Mouse (Mus musculus) CH12.LX (cell line): ENCODE results near the gene Tacc2. TPM values are rescaled to one million over a fixed set of nuclear protein-coding genes. Genes with fewer than 3 reads are reported as not detected.
"Not testable (repeated sequence)": the region's sequence is repeated elsewhere in the genome, so short reads cannot be mapped to it uniquely, and the experiment has no call there.

Source experiments
- DNase-seq: peaks from one replicate; pipeline ENCODE4 v3.0.0-alpha.2; 2013; ENCODE audit errors: extremely low read depth
- H3K27ac ChIP-seq: 2 replicates; pipeline ENCODE4 v1.5.1; 2012; ENCODE audit warnings: low read depth, mild to moderate bottlenecking, control low read depth, moderate library complexity; ENCODE audit not compliant: insufficient read depth
- H3K27me3 ChIP-seq: replicated peaks from 2 replicates; pipeline ENCODE3; 2012; ENCODE audit warnings: inconsistent platforms
- H3K36me3 ChIP-seq, 2 experiments: replicated peaks in 1 of 2; 2 replicates each; pipeline versions ENCODE3 to v1.6.1; 2012; ENCODE audit warnings: inconsistent platforms in 1 of 2, low read length in 1 of 2, mild to moderate bottlenecking in 1 of 2, mixed read lengths in 1 of 2, moderate library complexity in 1 of 2; ENCODE audit not compliant: control insufficient read depth in 1 of 2, insufficient read depth in 1 of 2
- H3K4me1 ChIP-seq, 2 experiments: 2 replicates each; pipeline ENCODE4 v1.6.1; 2012; ENCODE audit warnings: inconsistent platforms in 1 of 2, moderate library complexity in 1 of 2; ENCODE audit not compliant: insufficient read depth in 2 of 2, control insufficient read depth in 1 of 2
- H3K4me2 ChIP-seq: 2 replicates; pipeline ENCODE4 v1.6.1; 2012; ENCODE audit warnings: low read depth, mild to moderate bottlenecking, control low read depth; ENCODE audit not compliant: poor library complexity, insufficient read depth, severe bottlenecking
- H3K4me3 ChIP-seq, 3 experiments: fragments of 150-350 bp in 1 of 3; sonication (generic) in 1 of 3; replicated peaks in 1 of 3; 2 replicates each; pipeline versions ENCODE3 to v1.5.1; 2011 to 2012; ENCODE audit warnings: low read depth in 2 of 3, low read length in 2 of 3, mild to moderate bottlenecking in 2 of 3, moderate library complexity in 2 of 3, control low read depth in 1 of 3, improper control_type of control experiment in 1 of 3, inconsistent platforms in 1 of 3, mixed read lengths in 1 of 3; ENCODE audit not compliant: poor library complexity in 1 of 3
- H3K79me2 ChIP-seq: replicated peaks from 2 replicates; pipeline ENCODE4 v1.6.1; 2012; ENCODE audit warnings: mild to moderate bottlenecking, moderate library complexity; ENCODE audit not compliant: control insufficient read depth, poor library complexity, insufficient read depth, severe bottlenecking; ENCODE audit errors: extremely low read depth
- H3K9ac ChIP-seq: 2 replicates; pipeline ENCODE4 v1.6.1; 2012; ENCODE audit warnings: low read depth, mild to moderate bottlenecking, control low read depth, moderate library complexity; ENCODE audit not compliant: insufficient read depth
- H3K9me3 ChIP-seq: replicated peaks from 2 replicates; pipeline ENCODE3; 2012; ENCODE audit warnings: low read length, inconsistent platforms, mixed read lengths
- CTCF ChIP-seq, 2 experiments: IDR thresholded peaks in 1 of 2; conservative IDR thresholded peaks in 1 of 2; 2 replicates each; pipeline ENCODE4 v1.5.1; 2011 to 2012; ENCODE audit warnings: low read depth in 2 of 2, low read length in 2 of 2, improper control_type of control experiment in 1 of 2, inconsistent platforms in 1 of 2, mild to moderate bottlenecking in 1 of 2, moderate library complexity in 1 of 2
- ELF1 ChIP-seq: IDR thresholded peaks from 2 replicates; pipeline ENCODE4 v1.6.1; 2014; ENCODE audit warnings: low read depth, mild to moderate bottlenecking, inconsistent platforms, low read length, improper control_type of control experiment
- GABPA ChIP-seq: IDR thresholded peaks from 2 replicates; pipeline ENCODE4 v1.6.1; 2012; ENCODE audit warnings: low read depth, low read length, improper control_type of control experiment, inconsistent platforms; ENCODE audit not compliant: insufficient replicate concordance
- JUN ChIP-seq: IDR thresholded peaks from 2 replicates; pipeline ENCODE4 v1.6.1; 2011; ENCODE audit warnings: low read depth, mild to moderate bottlenecking, low read length, improper control_type of control experiment, moderate library complexity; ENCODE audit not compliant: insufficient read depth
- JUND ChIP-seq: conservative IDR thresholded peaks from 2 replicates; pipeline ENCODE4 v1.6.1; 2011; ENCODE audit warnings: low read depth, low read length, improper control_type of control experiment
- KAT2A ChIP-seq: IDR thresholded peaks from 2 replicates; pipeline ENCODE4 v1.6.1; 2012; ENCODE audit warnings: low read length, improper control_type of control experiment, inconsistent platforms; ENCODE audit not compliant: insufficient replicate concordance
- MAFK ChIP-seq: IDR thresholded peaks from 2 replicates; pipeline ENCODE4 v1.6.1; 2011; ENCODE audit warnings: low read length, improper control_type of control experiment; ENCODE audit not compliant: insufficient replicate concordance
- POLR2A ChIP-seq: IDR thresholded peaks from 2 replicates; pipeline ENCODE4 v1.6.1; 2011; ENCODE audit warnings: low read depth, mild to moderate bottlenecking, improper control_type of control experiment, low read length
- TBP ChIP-seq: conservative IDR thresholded peaks from 2 replicates; pipeline ENCODE4 v1.6.1; 2011; ENCODE audit warnings: low read depth, low read length, improper control_type of control experiment
- UBTF ChIP-seq: IDR thresholded peaks from 2 replicates; pipeline ENCODE4 v1.6.1; 2012; ENCODE audit warnings: low read depth, mild to moderate bottlenecking, inconsistent platforms, low read length, improper control_type of control experiment, moderate library complexity
- USF2 ChIP-seq: conservative IDR thresholded peaks from 2 replicates; pipeline ENCODE4 v1.6.1; 2011; ENCODE audit warnings: low read depth, low read length, improper control_type of control experiment
- ZNF384 ChIP-seq: IDR thresholded peaks from 2 replicates; pipeline ENCODE4 v1.6.1; 2012; ENCODE audit warnings: low read depth, low read length, improper control_type of control experiment, inconsistent platforms
- dilution Hi-C: fragments of 300-500 bp; cut with MboI; formaldehyde crosslinking; loops from 2 replicates; pipeline ENCODE4 v1.14.3; 2020; ENCODE audit warnings: low sequenced_read_pairs; ENCODE audit not compliant: extremely low pct_unique_long_range_greater_than_20kb, extremely low pct_ligation_motif_present
- in situ Hi-C: fragments of 300-500 bp; cut with MboI; formaldehyde crosslinking; loops from 3 replicates; pipeline ENCODE4 v1.14.3; 2019; ENCODE audit warnings: low sequenced_read_pairs, low pct_ligation_motif_present, low pct_unique_long_range_greater_than_20kb, mixed read lengths
- polyA plus RNA-seq: library from polyadenylated mRNA; unstranded; fragments of >175 nt; gene quantifications from 2 replicates; pipeline ENCODE4 v1.2.1, GENCODE M21; 2012; ENCODE audit warnings: low read depth; ENCODE audit not compliant: insufficient read length
- total RNA-seq, 2 experiments: library from RNA; depleted of rRNA; stranded (reverse); fragments of 300-350 nt in 1 of 2; fragments of >200 nt in 1 of 2; gene quantifications; 2 replicates each; pipeline ENCODE4 v1.2.3; 2012 to 2014

Gene Tacc2
- total and polyA plus RNA-seq, 3 experiments: 0.13 to 0.41 TPM; not detected in 1

DNA sequence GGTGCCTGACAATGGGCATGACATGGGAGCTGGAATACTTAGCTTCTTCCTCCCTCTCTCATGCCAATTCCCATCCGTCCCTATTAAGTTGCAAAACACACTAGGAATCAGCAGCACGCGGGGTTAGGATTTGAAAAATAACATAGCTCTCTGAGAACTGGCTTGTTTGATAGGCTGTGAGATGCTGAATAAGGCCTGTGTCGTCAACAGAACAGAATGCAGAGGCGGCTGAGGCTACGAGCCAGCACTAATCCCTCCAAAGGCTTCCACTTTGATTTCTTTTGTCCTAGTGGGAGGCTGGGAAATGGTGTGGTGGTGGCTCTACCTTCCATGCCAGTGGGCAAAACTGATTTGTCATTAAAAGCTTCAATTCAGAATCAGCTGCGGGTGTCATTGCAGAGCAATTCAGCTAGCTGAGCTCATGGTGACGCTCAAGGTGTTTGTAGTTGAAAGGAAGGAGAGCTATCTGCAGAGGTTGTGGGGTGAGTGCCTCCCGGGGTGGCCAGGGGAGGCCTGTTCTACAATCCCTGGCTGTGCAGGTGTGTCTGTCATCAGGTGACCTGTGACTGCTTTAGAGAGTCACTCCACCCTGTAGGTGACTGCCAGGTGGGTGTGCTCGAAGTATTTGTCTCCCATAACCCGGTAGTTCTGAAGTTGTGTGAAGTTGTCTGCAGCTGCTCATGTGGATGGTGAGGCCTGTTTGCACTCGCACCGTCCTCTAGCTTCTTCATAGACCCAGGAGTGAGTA is 13.0 kb downstream of the Tacc2 start:
- Histone ChIP-seq H3K4me2 (no peak overlapping the region), H3K27ac (no peak overlapping the region), H3K36me3 (no peaks in the 10 kb centered on the region), H3K27me3 (peaks cover 49% of the 10 kb centered on the region), H3K4me3 (no peak overlapping the region), H3K9ac (no peak overlapping the region), H3K4me1 (0 out of 4 replicates have a peak, but pooled peaks cover 0 to 2% of the 10 kb centered on the region in 2 experiments), H3K9me3 (peaks cover 8% of the 10 kb centered on the region), H3K79me2 (no peaks in the 10 kb centered on the region)
- TF ChIP-seq ELF1 (no peak), TBP (no peak), JUN (no peak), ZNF384 (no peak), POLR2A (no peak), JUND (no peak)
- DNase-seq: no peak
- dilution Hi-C loops (no loop called here), in situ Hi-C loops (no loop called here)

DNA sequence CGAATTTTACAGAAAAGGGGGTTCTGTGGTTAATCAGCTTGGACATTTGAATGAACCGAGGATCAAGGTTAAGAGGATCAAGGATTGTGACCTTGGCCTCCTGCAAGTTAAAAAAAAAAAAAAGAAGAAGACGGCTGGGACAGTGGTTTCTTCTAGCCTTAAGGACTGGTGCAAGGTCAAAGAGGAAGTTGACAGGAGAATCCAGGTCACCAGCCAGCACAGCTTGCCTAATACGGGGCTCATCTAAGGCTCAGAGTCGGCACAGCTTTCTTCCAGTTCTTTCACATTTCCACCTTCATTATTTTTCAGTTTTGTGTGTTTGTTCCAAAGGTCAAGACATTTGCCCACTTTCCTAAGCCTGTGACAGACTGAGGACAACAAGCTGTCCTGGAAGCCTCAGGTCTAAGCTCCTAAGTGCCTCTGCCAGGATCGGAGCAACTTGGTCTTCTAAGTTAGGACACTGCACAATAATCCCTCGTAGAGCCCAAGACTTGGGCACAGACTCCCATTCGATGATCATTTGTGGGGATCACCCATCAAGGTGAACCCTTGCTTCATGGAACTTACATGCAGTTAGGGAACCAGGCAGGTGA is 13.7 kb downstream of the Tacc2 start:
- no peaks in the 10 kb centered on the region for H3K36me3 ChIP-seq
- dilution Hi-C loops: no loop called here
- peaks cover 8% of the 10 kb centered on the region for H3K9me3 ChIP-seq
- peaks cover 44% of the 10 kb centered on the region for H3K27me3 ChIP-seq
- TF ChIP-seq KAT2A (no peak), CTCF (conservative IDR thresholded peaks at IDR 0.05 in 1 of 2, IDR thresholded peaks at IDR 0.05 in 1 of 2; ENCODE audit: low read depth in 2 of 2, low read length in 2 of 2) (no peak), GABPA (no peak), MAFK (no peak), ZNF384 (no peak), USF2 (no peak), UBTF (no peak)
- in situ Hi-C loops: no loop called here
- no peak for DNase-seq
- H3K4me2 ChIP-seq: no peak overlapping the region
- H3K4me3 ChIP-seq: no peak overlapping the region
- H3K27ac ChIP-seq: no peak overlapping the region
- 0 out of 4 replicates have a peak, but pooled peaks cover 0 to 2% of the 10 kb centered on the region in 2 experiments for H3K4me1 ChIP-seq
- H3K79me2 ChIP-seq: no peaks in the 10 kb centered on the region
- H3K9ac ChIP-seq: no peak overlapping the region

DNA sequence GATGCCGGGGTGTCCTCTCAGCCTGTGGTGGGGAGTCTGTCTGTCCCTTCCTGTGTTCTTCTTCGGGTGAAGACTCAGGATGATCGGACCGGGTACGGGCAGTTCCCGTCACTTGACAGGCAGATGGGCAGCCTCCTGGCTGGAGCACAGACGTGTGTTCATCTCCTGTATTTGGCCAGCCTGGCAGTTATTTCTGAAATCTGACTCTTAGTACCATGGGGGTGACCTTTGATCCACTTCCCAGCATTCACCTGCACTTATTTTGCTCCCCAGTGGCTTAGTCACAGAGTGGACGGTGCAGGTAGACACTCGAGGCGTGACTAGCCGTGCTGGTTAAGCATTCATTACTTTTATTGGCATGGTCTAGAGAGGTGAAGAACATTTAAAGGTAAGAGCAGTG is 15.7 kb downstream of the Tacc2 start:
- in situ Hi-C loops: not testable (repeated sequence)

DNA sequence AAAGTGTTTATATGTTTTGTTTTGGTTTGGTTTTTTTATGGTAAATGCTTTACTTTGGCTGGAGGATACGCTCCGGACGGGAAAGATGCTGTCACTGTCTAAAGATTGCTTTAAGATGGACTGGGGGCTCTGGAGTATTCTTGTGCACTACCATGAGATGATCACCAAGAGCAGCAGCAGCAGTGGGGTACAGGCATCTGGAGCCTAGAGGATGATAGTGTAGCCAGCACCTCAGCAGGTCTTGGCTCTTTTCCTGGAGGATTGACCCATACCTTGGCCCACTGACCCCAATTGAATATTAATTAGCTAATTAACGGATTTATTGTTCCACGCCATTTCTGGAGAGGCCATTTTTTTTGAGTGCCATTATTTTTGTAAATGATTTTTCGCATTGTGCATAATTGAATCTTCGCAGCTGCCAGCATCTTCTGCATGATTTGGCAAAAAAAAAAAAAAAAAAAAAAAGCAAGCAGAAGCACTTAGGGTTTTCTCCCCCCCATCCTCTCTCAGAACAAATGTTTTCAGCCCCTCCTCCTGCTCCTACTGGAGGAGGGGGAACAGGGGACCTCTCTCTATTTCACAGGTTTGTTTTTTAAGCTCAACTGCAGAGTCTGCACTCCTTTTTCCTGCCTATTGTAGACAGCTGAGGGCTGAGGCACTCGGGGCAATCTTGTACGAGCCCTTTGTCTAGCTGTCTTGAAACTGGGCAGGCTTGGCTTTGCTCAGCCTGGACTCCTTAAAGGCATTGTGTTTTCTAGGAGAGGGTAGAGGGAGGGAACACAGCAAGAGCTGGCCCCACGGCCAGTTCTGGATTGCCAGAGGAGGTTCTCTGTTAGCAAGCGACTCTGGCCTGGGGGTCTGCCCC is 16.4 kb downstream of the Tacc2 start:
- H3K9me3 ChIP-seq, H3K36me3 ChIP-seq, H3K4me3 ChIP-seq, H3K4me2 ChIP-seq, DNase-seq, H3K9ac ChIP-seq, H3K79me2 ChIP-seq, in situ Hi-C loops, dilution Hi-C loops, H3K27ac ChIP-seq, H3K4me1 ChIP-seq: not testable (repeated sequence)
- H3K27me3 ChIP-seq: peaks cover 39% of the 10 kb centered on the region

More for the DNA sequence above, 15.7 kb downstream of the Tacc2 start:
- H3K27me3 ChIP-seq: peaks cover 37% of the 10 kb centered on the region
- H3K9ac ChIP-seq, H3K79me2 ChIP-seq, dilution Hi-C loops, H3K9me3 ChIP-seq, DNase-seq, H3K36me3 ChIP-seq, H3K4me3 ChIP-seq, H3K27ac ChIP-seq, H3K4me2 ChIP-seq, H3K4me1 ChIP-seq: not testable (repeated sequence)
